Mouse (Mus musculus) v-Abl transformed pro-B cells (cell line): ENCODE measurements around the gene Slc45a2.

Experiments used
- in situ Hi-C, 2 experiments: fragments of 400-800 bp; cut with MboI; formaldehyde crosslinking; loops; one replicate each; pipeline ENCODE4 v1.15.1; 2025; ENCODE audit not compliant: unreplicated experiment in 2 of 2

Gene Slc45a2

GRCm38 (mm10) chr15:11062903-11063302, 62.4 kb downstream of the Slc45a2 start:
- in situ Hi-C loops = no loop called here

GRCm38 (mm10) chr15:11064160-11064557, 63.6 kb downstream of the Slc45a2 start:
- in situ Hi-C loops = no loop called here

- in situ Hi-C loops = no loop called here
Observed at GRCm38 (mm10) chr15:11064558-11065411, 64.3 kb downstream of the Slc45a2 start, which contains the start of gene Adamts12. TSS of gene Adamts12 (plus strand) at chr15:11064790.

- in situ Hi-C loops = no loop called here
Observed at GRCm38 (mm10) chr15:11065528-11066171, 65.1 kb downstream of the Slc45a2 start.

- in situ Hi-C loops = no loop called here
Observed at GRCm38 (mm10) chr15:11066299-11066698, 65.8 kb downstream of the Slc45a2 start.

GRCm38 (mm10) chr15:11067891-11068290, 67.4 kb downstream of the Slc45a2 start:
- in situ Hi-C loops = no loop called here

GRCm38 (mm10) chr15:11075726-11076361, 75.3 kb downstream of the Slc45a2 start:
- in situ Hi-C loops = no loop called here
